Mouse (Mus musculus) hindbrain, embryonic 10.5 days (tissue): Measurements from ENCODE around the gene Wdr27. TPM values are rescaled to one million over a fixed set of nuclear protein-coding genes. Genes with fewer than 3 reads are reported as not detected.
A peak's percentile ranks its signal among the peaks of the same experiment; 100 is the strongest.
"Not testable (repeated sequence)": the region's sequence is repeated elsewhere in the genome, so short reads cannot be mapped to it uniquely, and the experiment has no call there.

Source experiments
- DNase-seq: peaks from one replicate; pipeline ENCODE4 v3.0.0-alpha.2; 2017; ENCODE audit warnings: low spot score
- H3K27ac ChIP-seq: fragments of 300-500 bp; sonication (generic); 2 replicates; pipeline ENCODE4 v1.5.1; 2016; ENCODE audit warnings: mild to moderate bottlenecking, moderate library complexity
- H3K27me3 ChIP-seq: fragments of 300-500 bp; sonication (generic); 2 replicates; pipeline ENCODE4 v1.6.1; 2016; ENCODE audit warnings: mild to moderate bottlenecking; ENCODE audit not compliant: poor library complexity, insufficient read depth, severe bottlenecking
- H3K36me3 ChIP-seq: fragments of 300-500 bp; sonication (generic); 2 replicates; pipeline ENCODE4 v1.6.1; 2016; ENCODE audit warnings: mild to moderate bottlenecking, moderate library complexity
- H3K4me1 ChIP-seq: fragments of 300-500 bp; sonication (generic); replicated peaks from 2 replicates; pipeline ENCODE4 v1.6.1; 2016; ENCODE audit warnings: mild to moderate bottlenecking
- H3K4me3 ChIP-seq: fragments of 300-500 bp; sonication (generic); 2 replicates; pipeline ENCODE4 v1.5.1; 2016; ENCODE audit warnings: mild to moderate bottlenecking, moderate library complexity
- H3K9me3 ChIP-seq: fragments of 300-500 bp; sonication (generic); 2 replicates; pipeline ENCODE4 v1.6.1; 2016; ENCODE audit warnings: mild to moderate bottlenecking, moderate library complexity
- WGBS: fragments of 180-500 bp; shearing (Covaris S2); methylation state at CpG from one replicate; pipeline ENCODE4 v1.1.7; 2016; 5-methylcytosine and 5-hydroxymethylcytosine counted together
- polyA plus RNA-seq: library from polyadenylated mRNA; unstranded; fragments of >200 nt; fragmentation: Nextera tagmentation; extraction: Ambion mirVana; gene quantifications from 2 replicates; pipeline ENCODE4 v1.2.1, GENCODE M21; 2016

Gene Wdr27
- polyA plus RNA-seq: 4.9 and 8.9 TPM in 2 replicates

- Histone ChIP-seq H3K27me3 (no peaks in the 10 kb centered on the region), H3K4me3 (peak within 1 kb of the TSS; percentile 99), H3K4me1 (peaks cover 31% of the 10 kb centered on the region), H3K36me3 (peaks cover 26% of the 10 kb centered on the region), H3K27ac (peak within 1 kb of the TSS; percentile 91), H3K9me3 (no peaks in the 10 kb centered on the region)
- DNase-seq: peak; percentile 99
- under 1% methylated on average over 54 of the region's 54 CpGs for WGBS
Measured at GRCm38 (mm10) chr17:14943009-14943728, at the start of gene Wdr27, which contains the start of gene 1600012H06Rik. TSS of gene Wdr27 (minus strand) at chr17:14943158. TSS of gene 1600012H06Rik (plus strand) at chr17:14943184.

GRCm38 (mm10) chr17:14992522-14993138 lies 49.7 kb upstream of the Wdr27 start:
- not testable (repeated sequence) for H3K27ac ChIP-seq, H3K4me1 ChIP-seq, H3K9me3 ChIP-seq, H3K4me3 ChIP-seq, H3K27me3 ChIP-seq, H3K36me3 ChIP-seq, DNase-seq
- no CpG with 5 or more reads among the region's 98 CpGs for WGBS

GRCm38 (mm10) chr17:14990116-14990702 lies 47.3 kb upstream of the Wdr27 start:
- not testable (repeated sequence) for H3K27me3 ChIP-seq, H3K36me3 ChIP-seq, H3K4me3 ChIP-seq, H3K27ac ChIP-seq, H3K4me1 ChIP-seq, H3K9me3 ChIP-seq, DNase-seq
- WGBS: 86% methylated on average over 4 of the region's 5 CpGs

GRCm38 (mm10) chr17:14978362-14979038 lies 35.5 kb upstream of the Wdr27 start, which contains the start of the genes 9030025P20Rik and Gm3417:
TSS of gene 9030025P20Rik (plus strand) at chr17:14978468.
TSS of gene Gm3417 (minus strand) at chr17:14978790.
- H3K27ac ChIP-seq, H3K9me3 ChIP-seq, H3K4me1 ChIP-seq, H3K27me3 ChIP-seq, DNase-seq, H3K36me3 ChIP-seq: not testable (repeated sequence)
- H3K4me3 ChIP-seq: peak within 1 kb of the TSS; percentile 35; the same call in 1 of the 2 replicates
- WGBS: no CpG with 5 or more reads among the region's 60 CpGs

GRCm38 (mm10) chr17:14977718-14978361 lies 34.9 kb upstream of the Wdr27 start:
- H3K4me1 ChIP-seq, H3K36me3 ChIP-seq, H3K9me3 ChIP-seq, H3K27ac ChIP-seq, DNase-seq, H3K27me3 ChIP-seq: not testable (repeated sequence)
- 3% methylated on average over 4 of the region's 7 CpGs for WGBS
- peak overlapping the region; percentile 35; the same call in 1 of the 2 replicates for H3K4me3 ChIP-seq

GRCm38 (mm10) chr17:14968373-14968913 lies 25.5 kb upstream of the Wdr27 start:
- not testable (repeated sequence) for H3K9me3 ChIP-seq, H3K27me3 ChIP-seq, H3K4me1 ChIP-seq, DNase-seq, H3K4me3 ChIP-seq, H3K27ac ChIP-seq, H3K36me3 ChIP-seq
- WGBS: no CpG with 5 or more reads among the region's 6 CpGs

GRCm38 (mm10) chr17:14961557-14962154 lies 18.7 kb upstream of the Wdr27 start:
- DNase-seq, H3K27me3 ChIP-seq, H3K9me3 ChIP-seq, H3K36me3 ChIP-seq, H3K4me3 ChIP-seq, H3K27ac ChIP-seq: not testable (repeated sequence)
- no CpG with 5 or more reads among the region's 44 CpGs for WGBS
- H3K4me1 ChIP-seq: peaks cover 12% of the 10 kb centered on the region

GRCm38 (mm10) chr17:14960951-14961556 lies 18.1 kb upstream of the Wdr27 start, which contains the start of gene Phf10:
TSS of gene Phf10 (minus strand) at chr17:14961273.
- H3K36me3 ChIP-seq, H3K27me3 ChIP-seq, H3K9me3 ChIP-seq: not testable (repeated sequence)
- Histone ChIP-seq H3K27ac (peak within 1 kb of the TSS; percentile 88), H3K4me3 (peak within 1 kb of the TSS; percentile 77), H3K4me1 (peaks cover 12% of the 10 kb centered on the region)
- DNase-seq: peak; percentile 47
- WGBS: 2% methylated on average over 60 of the region's 100 CpGs

- H3K4me3 ChIP-seq: peak overlapping the region; percentile 77
- peak; percentile 26 for DNase-seq
- peaks cover 11% of the 10 kb centered on the region for H3K36me3 ChIP-seq
- H3K9me3 ChIP-seq: no peaks in the 10 kb centered on the region
- WGBS: under 1% methylated on average over 21 of the region's 23 CpGs
- H3K27ac ChIP-seq: peak overlapping the region; percentile 88
- peaks cover 12% of the 10 kb centered on the region for H3K4me1 ChIP-seq
- H3K27me3 ChIP-seq: no peaks in the 10 kb centered on the region
Measured at GRCm38 (mm10) chr17:14960520-14960919, 17.6 kb upstream of the Wdr27 start.

- Histone ChIP-seq H3K9me3 (no peaks in the 10 kb centered on the region), H3K27ac (no peak overlapping the region), H3K4me3 (peak overlapping the region; percentile 77), H3K27me3 (no peaks in the 10 kb centered on the region), H3K36me3 (peaks cover 12% of the 10 kb centered on the region), H3K4me1 (peaks cover 12% of the 10 kb centered on the region)
- DNase-seq: no peak
- 40% methylated on average over 3 of the region's 3 CpGs for WGBS
Measured at GRCm38 (mm10) chr17:14959979-14960378, 17.0 kb upstream of the Wdr27 start.

GRCm38 (mm10) chr17:14958686-14959327 lies 15.8 kb upstream of the Wdr27 start:
- Histone ChIP-seq H3K9me3 (no peaks in the 10 kb centered on the region), H3K27me3 (no peaks in the 10 kb centered on the region), H3K27ac (no peak overlapping the region), H3K36me3 (peaks cover 22% of the 10 kb centered on the region), H3K4me3 (no peak overlapping the region), H3K4me1 (peaks cover 12% of the 10 kb centered on the region)
- WGBS: 90% methylated on average over 5 of the region's 5 CpGs
- no peak for DNase-seq
